Mouse (Mus musculus) E14TG2a.4 (cell line): ENCODE measurements around the gene Golga2.

Experiments used
- H3K27me3 ChIP-seq: 2 replicates; pipeline ENCODE4 v1.6.1; 2014; ENCODE audit warnings: low read length, control low read depth; ENCODE audit not compliant: insufficient read depth
- H3K36me3 ChIP-seq: 2 replicates; pipeline ENCODE4 v1.6.1; 2014; ENCODE audit warnings: low read length, control low read depth; ENCODE audit not compliant: insufficient read depth
- H3K4me1 ChIP-seq: replicated peaks from 2 replicates; pipeline ENCODE4 v1.6.1; 2014; ENCODE audit warnings: low read depth, low read length, control low read depth
- H3K4me3 ChIP-seq: replicated peaks from 2 replicates; pipeline ENCODE4 v1.5.1; 2014; ENCODE audit warnings: mild to moderate bottlenecking, low read length
- H3K9me3 ChIP-seq: 2 replicates; pipeline ENCODE4 v1.6.1; 2014; ENCODE audit warnings: low read length, control low read depth
- CTCF ChIP-seq: conservative IDR thresholded peaks from 2 replicates; pipeline ENCODE4 v1.5.1; 2014; ENCODE audit warnings: low read length
- NANOG ChIP-seq: IDR thresholded peaks from 2 replicates; pipeline ENCODE4 v1.6.1; 2014; ENCODE audit warnings: borderline replicate concordance, low read length, mixed read lengths
- POU5F1 ChIP-seq: IDR thresholded peaks from 2 replicates; pipeline ENCODE4 v1.6.1; 2014; ENCODE audit warnings: low read length, borderline replicate concordance

Gene Golga2

GRCm38 (mm10) chr2:32329531-32329930 is 42.3 kb downstream of the Golga2 start:
- H3K9me3 ChIP-seq, result no peaks in the 10 kb centered on the region
- peaks cover 28% of the 10 kb centered on the region for H3K27me3 ChIP-seq
- H3K4me1 ChIP-seq, result peaks cover 37% of the 10 kb centered on the region
- H3K36me3 ChIP-seq, result no peaks in the 10 kb centered on the region
- H3K4me3 ChIP-seq, result peak overlapping the region; percentile 26; the same call in 1 of the 2 replicates
- TF ChIP-seq NANOG, result no peak
- no peak for TF ChIP-seq CTCF
- TF ChIP-seq POU5F1, result no peak

GRCm38 (mm10) chr2:32332159-32332558 is 45.0 kb downstream of the Golga2 start:
- Histone ChIP-seq H3K4me1 (peaks cover 49% of the 10 kb centered on the region), H3K36me3 (no peaks in the 10 kb centered on the region; the same call in 1 of the 2 replicates), H3K27me3 (peaks cover 52% of the 10 kb centered on the region), H3K4me3 (no peak overlapping the region), H3K9me3 (no peaks in the 10 kb centered on the region)
- TF ChIP-seq NANOG (no peak), CTCF (no peak), POU5F1 (no peak)

DNA sequence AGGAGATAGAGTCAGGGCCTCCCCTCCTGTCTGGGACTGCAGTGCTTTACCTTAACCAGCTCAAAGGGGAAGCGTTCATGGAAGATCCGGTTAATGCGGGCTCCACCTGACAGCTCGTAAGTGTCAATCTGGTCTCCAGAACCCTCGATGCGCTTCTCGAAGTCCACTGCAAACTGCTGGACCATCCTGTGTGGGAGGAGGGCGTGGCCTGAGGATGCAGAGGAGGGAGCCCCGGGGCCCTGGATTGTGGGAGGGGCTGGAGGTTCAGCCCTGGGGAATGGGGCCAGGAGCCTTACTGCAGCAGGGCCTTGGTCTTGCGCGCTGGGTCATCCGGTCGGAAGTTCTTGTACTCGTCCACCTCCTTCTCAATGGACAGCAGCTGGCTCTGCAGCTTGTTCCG is 48.7 kb downstream of the Golga2 start:
- no peak for TF ChIP-seq NANOG
- TF ChIP-seq POU5F1, result no peak
- no peak for TF ChIP-seq CTCF
- Histone ChIP-seq H3K27me3 (peaks cover 48% of the 10 kb centered on the region), H3K36me3 (no peaks in the 10 kb centered on the region; the same call in 1 of the 2 replicates), H3K9me3 (no peaks in the 10 kb centered on the region), H3K4me3 (peak overlapping the region; percentile 49), H3K4me1 (peaks cover 33% of the 10 kb centered on the region)

- H3K4me1 ChIP-seq, result peaks cover 43% of the 10 kb centered on the region
- H3K27me3 ChIP-seq, result peaks cover 22% of the 10 kb centered on the region; the same call in 1 of the 2 replicates
- no peaks in the 10 kb centered on the region; the same call in 1 of the 2 replicates for H3K36me3 ChIP-seq
- no peaks in the 10 kb centered on the region for H3K9me3 ChIP-seq
- no peak overlapping the region for H3K4me3 ChIP-seq
- TF ChIP-seq CTCF, result no peak
- no peak for TF ChIP-seq NANOG
- TF ChIP-seq POU5F1, result no peak
Measured at GRCm38 (mm10) chr2:32339912-32340642, 52.9 kb downstream of the Golga2 start.

- H3K36me3 ChIP-seq, result no peaks in the 10 kb centered on the region
- H3K27me3 ChIP-seq, result peaks cover 13% of the 10 kb centered on the region; the same call in 1 of the 2 replicates
- H3K4me3 ChIP-seq, result no peak overlapping the region
- no peak for TF ChIP-seq CTCF
- no peak for TF ChIP-seq POU5F1
- no peak for TF ChIP-seq NANOG
- H3K4me1 ChIP-seq, result peaks cover 37% of the 10 kb centered on the region
- no peaks in the 10 kb centered on the region for H3K9me3 ChIP-seq
Measured at GRCm38 (mm10) chr2:32340836-32341633, 53.9 kb downstream of the Golga2 start.

GRCm38 (mm10) chr2:32341634-32341939 is 54.4 kb downstream of the Golga2 start:
- TF ChIP-seq CTCF, result no peak
- TF ChIP-seq POU5F1, result no peak
- no peak for TF ChIP-seq NANOG

DNA sequence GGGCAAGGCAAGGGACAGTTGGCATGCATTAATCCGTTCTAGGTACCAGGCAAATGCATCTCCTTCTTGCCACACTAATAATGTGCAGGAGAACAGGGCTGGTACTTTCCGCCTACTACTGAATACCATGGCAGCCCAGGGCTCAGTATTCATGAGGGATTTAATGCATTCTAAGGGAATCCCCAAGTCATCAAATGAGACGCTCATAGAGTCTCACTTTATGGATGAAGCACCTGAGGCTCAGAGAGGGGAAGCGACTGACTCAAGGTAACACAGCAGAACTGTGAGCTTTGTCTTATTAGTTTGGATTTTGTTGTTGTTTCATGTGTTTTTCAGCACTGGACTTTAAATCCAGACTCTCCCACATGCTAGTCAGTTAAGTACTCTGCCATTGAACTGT is 54.9 kb downstream of the Golga2 start:
- TF ChIP-seq CTCF, result no peak
- no peak for TF ChIP-seq NANOG
- no peak for TF ChIP-seq POU5F1
- H3K27me3 ChIP-seq, result peaks cover 6% of the 10 kb centered on the region; the same call in 1 of the 2 replicates
- H3K36me3 ChIP-seq, result no peaks in the 10 kb centered on the region
- H3K4me1 ChIP-seq, result peaks cover 34% of the 10 kb centered on the region
- H3K4me3 ChIP-seq, result no peak overlapping the region
- H3K9me3 ChIP-seq, result no peaks in the 10 kb centered on the region

More at GRCm38 (mm10) chr2:32341634-32341939, 54.4 kb downstream of the Golga2 start:
- no peaks in the 10 kb centered on the region for H3K9me3 ChIP-seq
- H3K4me3 ChIP-seq, result no peak overlapping the region
- no peaks in the 10 kb centered on the region for H3K36me3 ChIP-seq
- H3K4me1 ChIP-seq, result peaks cover 32% of the 10 kb centered on the region
- peaks cover 8% of the 10 kb centered on the region; the same call in 1 of the 2 replicates for H3K27me3 ChIP-seq

- Histone ChIP-seq H3K27me3 (0 out of 2 replicates have a peak, but pooled peaks cover 8% of the 10 kb centered on the region), H3K4me1 (peaks cover 37% of the 10 kb centered on the region), H3K36me3 (no peaks in the 10 kb centered on the region), H3K4me3 (no peak overlapping the region), H3K9me3 (no peaks in the 10 kb centered on the region)
- TF ChIP-seq CTCF (no peak), NANOG (no peak), POU5F1 (no peak)
Measured at GRCm38 (mm10) chr2:32342539-32343350, 55.6 kb downstream of the Golga2 start.
